Mouse (Mus musculus): ENCODE data around the gene Cntn5. TPM values are rescaled to one million over a fixed set of nuclear protein-coding genes. Genes with fewer than 3 reads are reported as not detected.

The Cntn5 gene
- total and polyA plus RNA-seq, 2 experiments from 2014 or later, result 23.7 to 24.8 TPM

DNA sequence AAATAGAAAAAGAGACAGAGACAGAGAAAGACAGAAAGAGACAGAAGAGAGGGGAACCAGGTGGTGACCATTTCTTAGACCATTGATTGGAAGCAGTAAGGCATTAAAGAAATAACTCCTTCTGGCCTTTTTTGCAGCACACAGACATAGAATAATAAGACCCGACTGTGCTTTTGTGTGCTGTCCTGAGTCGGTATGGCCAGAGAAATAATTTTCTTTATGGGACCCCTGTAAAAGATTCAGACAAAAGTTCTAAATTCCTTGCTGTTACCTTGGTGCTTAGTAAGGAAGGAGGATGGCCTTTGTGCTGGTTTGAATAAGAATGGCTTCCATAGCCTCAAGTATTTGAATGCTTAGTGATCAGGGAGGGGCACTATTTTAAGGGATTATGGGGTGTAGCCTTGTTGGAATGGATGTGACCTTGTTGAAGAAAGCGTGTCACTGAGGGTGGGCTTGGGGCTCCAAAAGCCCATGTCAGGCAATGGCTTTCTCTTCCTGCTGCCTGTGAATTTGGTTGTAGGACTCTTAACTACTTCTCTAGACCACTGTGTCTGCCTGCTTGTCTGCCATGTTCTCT lies 455.5 kb downstream of the Cntn5 start:
- Histone ChIP-seq H3K27ac (ENCODE audit: low read depth, low read length) (no peak overlapping the region), H3K4me3 (ENCODE audit: low read depth, low read length) (no peak overlapping the region), H3K9me3 (ENCODE audit: low read length) (no peaks in the 10 kb centered on the region), H3K27me3 (ENCODE audit: insufficient read depth, low read length) (no peaks in the 10 kb centered on the region), H3K36me3 (ENCODE audit: insufficient read depth, low read length) (no peaks in the 10 kb centered on the region), H3K9ac (replicated peaks; ENCODE audit: low read length, poor library complexity, severe bottlenecking) (no peak overlapping the region), H3K4me2 (ENCODE audit: low read depth, low read length, poor library complexity, severe bottlenecking) (no peak overlapping the region), H3K4me1 (ENCODE audit: insufficient read depth, low read length) (0 out of 2 replicates have a peak, but pooled peaks cover 4% of the 10 kb centered on the region)
- TF ChIP-seq CTCF (IDR thresholded peaks at IDR 0.05), result no peak
- WGBS, result 27% methylated on average over 3 of the region's 3 CpGs
- DNase-seq (ENCODE audit: low spot score) (no peak), ATAC-seq (ENCODE audit: low FRiP score) (no peak)

- ATAC-seq (ENCODE audit: low FRiP score), result no peak
- Histone ChIP-seq H3K27me3 (ENCODE audit: insufficient read depth, low read length) (no peaks in the 10 kb centered on the region), H3K4me1 (ENCODE audit: insufficient read depth, low read length) (0 out of 2 replicates have a peak, but pooled peaks cover 4% of the 10 kb centered on the region), H3K9ac (replicated peaks; ENCODE audit: low read length, poor library complexity, severe bottlenecking) (no peak overlapping the region), H3K36me3 (ENCODE audit: insufficient read depth, low read length) (no peaks in the 10 kb centered on the region), H3K9me3 (ENCODE audit: low read length) (no peaks in the 10 kb centered on the region), H3K4me3 (ENCODE audit: low read depth, low read length) (no peak overlapping the region), H3K4me2 (ENCODE audit: low read depth, low read length, poor library complexity, severe bottlenecking) (no peak overlapping the region), H3K27ac (ENCODE audit: low read depth, low read length) (no peak overlapping the region)
- TF ChIP-seq CTCF (IDR thresholded peaks at IDR 0.05), result no peak
- DNase-seq (ENCODE audit: low spot score), result peak; percentile 8
Measured at GRCm38 (mm10) chr9:10447220-10447837, 457.2 kb downstream of the Cntn5 start.

- no peak overlapping the region for H3K9ac ChIP-seq (replicated peaks; ENCODE audit: low read length, poor library complexity, severe bottlenecking)
- H3K27ac ChIP-seq (ENCODE audit: low read depth, low read length), result no peak overlapping the region
- no peak overlapping the region for H3K4me3 ChIP-seq (ENCODE audit: low read depth, low read length)
- H3K4me1 ChIP-seq (ENCODE audit: insufficient read depth, low read length), result no peaks in the 10 kb centered on the region
- no peaks in the 10 kb centered on the region for H3K9me3 ChIP-seq (ENCODE audit: low read length)
- H3K36me3 ChIP-seq (ENCODE audit: insufficient read depth, low read length), result no peaks in the 10 kb centered on the region
- no peaks in the 10 kb centered on the region for H3K27me3 ChIP-seq (ENCODE audit: insufficient read depth, low read length)
- DNase-seq (ENCODE audit: low spot score) (no peak), ATAC-seq (ENCODE audit: low FRiP score) (no peak)
- H3K4me2 ChIP-seq (ENCODE audit: low read depth, low read length, poor library complexity, severe bottlenecking), result no peak overlapping the region
- no peak for TF ChIP-seq CTCF (IDR thresholded peaks at IDR 0.05)
Measured at GRCm38 (mm10) chr9:10412075-10412474, 492.5 kb downstream of the Cntn5 start.

- Histone ChIP-seq H3K9ac (replicated peaks; ENCODE audit: low read length, poor library complexity, severe bottlenecking) (no peak overlapping the region), H3K36me3 (ENCODE audit: insufficient read depth, low read length) (no peaks in the 10 kb centered on the region), H3K9me3 (ENCODE audit: low read length) (no peaks in the 10 kb centered on the region), H3K4me1 (ENCODE audit: insufficient read depth, low read length) (no peaks in the 10 kb centered on the region), H3K27ac (ENCODE audit: low read depth, low read length) (no peak overlapping the region), H3K4me3 (ENCODE audit: low read depth, low read length) (no peak overlapping the region), H3K4me2 (ENCODE audit: low read depth, low read length, poor library complexity, severe bottlenecking) (no peak overlapping the region), H3K27me3 (ENCODE audit: insufficient read depth, low read length) (no peaks in the 10 kb centered on the region)
- TF ChIP-seq CTCF (IDR thresholded peaks at IDR 0.05), result no peak
- ATAC-seq (ENCODE audit: low FRiP score) (no peak), DNase-seq (ENCODE audit: low spot score) (no peak)
- 69% methylated on average over 7 of the region's 7 CpGs for WGBS
Measured at GRCm38 (mm10) chr9:10400099-10400498, 504.5 kb downstream of the Cntn5 start.

DNA sequence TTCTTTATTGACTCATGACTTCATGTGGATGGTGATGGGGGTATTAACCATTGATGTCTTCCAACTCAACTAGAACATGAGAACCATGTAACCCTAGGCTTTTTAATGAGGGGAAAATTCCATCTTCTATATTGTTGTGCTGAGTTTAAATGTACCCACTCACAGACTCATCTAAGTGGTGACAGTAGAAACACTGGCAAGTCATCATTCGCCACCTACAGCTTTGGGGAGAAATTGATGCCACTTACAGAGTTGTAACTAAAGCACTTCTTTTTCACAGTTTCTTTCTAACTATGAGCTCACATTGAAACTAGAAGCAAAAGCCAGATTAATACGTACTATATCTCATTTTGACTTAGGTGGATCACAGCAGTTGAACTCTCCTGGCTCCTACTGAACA lies 514.7 kb downstream of the Cntn5 start:
- DNase-seq (ENCODE audit: low spot score) (no peak), ATAC-seq (ENCODE audit: low FRiP score) (no peak)
- Histone ChIP-seq H3K4me1 (ENCODE audit: insufficient read depth, low read length) (no peaks in the 10 kb centered on the region), H3K4me2 (ENCODE audit: low read depth, low read length, poor library complexity, severe bottlenecking) (no peak overlapping the region), H3K27me3 (ENCODE audit: insufficient read depth, low read length) (no peaks in the 10 kb centered on the region), H3K36me3 (ENCODE audit: insufficient read depth, low read length) (no peaks in the 10 kb centered on the region), H3K27ac (ENCODE audit: low read depth, low read length) (no peak overlapping the region), H3K4me3 (ENCODE audit: low read depth, low read length) (no peak overlapping the region), H3K9ac (replicated peaks; ENCODE audit: low read length, poor library complexity, severe bottlenecking) (no peak overlapping the region), H3K9me3 (ENCODE audit: low read length) (no peaks in the 10 kb centered on the region)
- no peak for TF ChIP-seq CTCF (IDR thresholded peaks at IDR 0.05)
- 84% methylated on average over 2 of the region's 2 CpGs for WGBS

DNA sequence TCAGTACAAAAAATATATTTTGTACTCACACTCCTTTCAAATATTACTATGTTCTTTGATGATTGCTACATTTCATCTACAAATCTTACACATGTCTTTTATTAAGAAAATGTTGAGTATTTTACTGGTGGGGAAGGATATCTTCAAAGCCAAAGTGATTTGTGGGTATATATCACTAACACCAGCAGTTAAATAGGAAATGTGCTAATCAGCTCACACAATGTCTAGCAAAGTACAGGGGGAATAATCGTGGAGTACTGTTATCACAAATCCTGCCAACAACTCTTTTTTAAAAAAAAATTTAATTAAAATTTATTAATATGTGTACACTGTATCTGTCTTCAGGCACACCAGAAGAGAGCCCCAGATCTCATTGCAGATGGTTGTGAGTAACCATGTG lies 520.1 kb downstream of the Cntn5 start:
- no peaks in the 10 kb centered on the region for H3K27me3 ChIP-seq (ENCODE audit: insufficient read depth, low read length)
- H3K9ac ChIP-seq (replicated peaks; ENCODE audit: low read length, poor library complexity, severe bottlenecking), result no peak overlapping the region
- H3K4me3 ChIP-seq (ENCODE audit: low read depth, low read length), result no peak overlapping the region
- no peaks in the 10 kb centered on the region for H3K36me3 ChIP-seq (ENCODE audit: insufficient read depth, low read length)
- DNase-seq (ENCODE audit: low spot score), result no peak
- no peak overlapping the region for H3K27ac ChIP-seq (ENCODE audit: low read depth, low read length)
- no peak for ATAC-seq (ENCODE audit: low FRiP score)
- TF ChIP-seq CTCF (IDR thresholded peaks at IDR 0.05), result no peak
- no peaks in the 10 kb centered on the region for H3K9me3 ChIP-seq (ENCODE audit: low read length)
- 71% methylated on average over 1 of the region's 1 CpGs for WGBS
- H3K4me2 ChIP-seq (ENCODE audit: low read depth, low read length, poor library complexity, severe bottlenecking), result no peak overlapping the region
- H3K4me1 ChIP-seq (ENCODE audit: insufficient read depth, low read length), result no peaks in the 10 kb centered on the region
